Mouse (Mus musculus) thymus, adult 2 months (tissue): Measurements from ENCODE around the gene Prkd1. TPM values are rescaled to one million over a fixed set of nuclear protein-coding genes. Genes with fewer than 3 reads are reported as not detected.

ENCODE experiments used
- DNase-seq: peaks from one replicate; pipeline ENCODE4 v3.0.0; 2021
- H3K27ac ChIP-seq: fragments of 200-500 bp; 2 replicates; pipeline ENCODE4 v1.5.1; 2012; ENCODE audit warnings: low read length, control low read depth; ENCODE audit not compliant: control insufficient read depth, insufficient read depth
- H3K27me3 ChIP-seq: fragments of 200-500 bp; 2 replicates; pipeline ENCODE4 v1.6.1; 2012; ENCODE audit warnings: mild to moderate bottlenecking, low read length, moderate library complexity, mixed read lengths; ENCODE audit not compliant: control insufficient read depth, insufficient read depth
- H3K36me3 ChIP-seq: fragments of 200-500 bp; 2 replicates; pipeline ENCODE4 v1.6.1; 2012; ENCODE audit warnings: mild to moderate bottlenecking, low read length, moderate library complexity; ENCODE audit not compliant: control insufficient read depth, insufficient read depth
- H3K4me1 ChIP-seq: fragments of 200-500 bp; replicated peaks from 2 replicates; pipeline ENCODE4 v1.6.1; 2012; ENCODE audit warnings: low read length; ENCODE audit not compliant: control insufficient read depth, insufficient read depth
- H3K4me3 ChIP-seq: fragments of 200-500 bp; 2 replicates; pipeline ENCODE4 v1.5.1; 2012; ENCODE audit warnings: mild to moderate bottlenecking, low read length, control low read depth, moderate library complexity; ENCODE audit not compliant: control insufficient read depth, insufficient read depth
- CTCF ChIP-seq: fragments of 200-500 bp; IDR thresholded peaks from 2 replicates; pipeline ENCODE4 v1.5.1; 2012; ENCODE audit warnings: mild to moderate bottlenecking, control low read depth, low read length, moderate library complexity, borderline replicate concordance; ENCODE audit not compliant: control insufficient read depth, poor library complexity, insufficient read depth; ENCODE audit errors: extremely low read depth
- POLR2A ChIP-seq: fragments of 200-500 bp; IDR thresholded peaks from 2 replicates; pipeline ENCODE4 v1.6.1; 2012; ENCODE audit warnings: mild to moderate bottlenecking, low read length, control low read depth, moderate library complexity; ENCODE audit not compliant: control insufficient read depth, poor library complexity, insufficient read depth; ENCODE audit errors: extremely low read depth
- WGBS: fragments of 180-500 bp; shearing (Covaris S2); methylation state at CpG from one replicate; pipeline ENCODE4 v1.1.7; 2018; 5-methylcytosine and 5-hydroxymethylcytosine counted together
- polyA plus RNA-seq: library from polyadenylated mRNA; depleted of rRNA; stranded (reverse); fragments of >200 nt; gene quantifications from 2 replicates; pipeline ENCODE4 v1.2.3, GENCODE M21; 2012

The Prkd1 gene
- polyA plus RNA-seq, 1 experiment: 1.0 TPM

DNA sequence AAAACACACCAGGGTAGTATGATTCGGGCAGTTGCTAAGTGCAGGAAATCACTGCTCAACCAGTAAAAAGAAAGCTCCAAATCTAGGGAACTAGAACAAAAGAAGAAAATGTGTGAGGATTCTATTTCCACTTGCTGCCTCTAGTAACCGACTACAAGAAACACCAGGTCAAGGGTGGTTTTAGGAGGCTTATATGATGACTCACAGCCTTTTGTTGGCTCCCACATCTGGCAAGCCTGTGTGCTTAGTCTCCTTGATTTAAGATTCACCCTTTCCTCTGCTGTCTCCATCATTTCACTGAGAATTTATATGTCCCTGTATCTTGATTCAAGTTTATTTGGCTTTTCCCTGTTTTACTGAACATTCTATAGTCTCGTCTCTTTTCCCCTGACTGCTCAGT, 339.6 kb downstream of the Prkd1 start:
- H3K27me3 ChIP-seq: no peaks in the 10 kb centered on the region
- TF ChIP-seq CTCF (no peak), POLR2A (no peak)
- 68% methylated on average over 3 of the region's 3 CpGs for WGBS
- H3K36me3 ChIP-seq: no peaks in the 10 kb centered on the region
- no peak overlapping the region for H3K27ac ChIP-seq
- no peaks in the 10 kb centered on the region for H3K4me1 ChIP-seq
- no peak for DNase-seq
- H3K4me3 ChIP-seq: no peak overlapping the region

DNA sequence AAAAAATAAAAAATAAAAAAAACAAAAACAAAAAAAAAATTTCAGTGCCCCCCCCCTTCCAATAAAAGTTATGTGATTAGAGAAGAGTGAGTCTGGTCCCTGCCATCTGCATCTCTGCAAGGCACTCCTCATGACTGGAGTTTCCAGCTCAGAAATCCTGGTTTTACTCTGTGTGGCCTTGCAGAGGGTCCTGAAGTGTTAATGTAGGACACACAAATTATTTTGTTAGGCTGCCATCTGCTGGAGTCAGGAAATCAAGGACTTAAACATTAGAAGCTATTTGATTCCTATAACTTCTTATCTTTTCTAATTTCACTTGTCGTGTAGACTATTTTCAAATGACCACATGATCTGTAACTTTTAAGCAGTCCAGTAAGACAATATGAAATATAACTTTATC, 347.6 kb downstream of the Prkd1 start:
- Histone ChIP-seq H3K27ac (no peak overlapping the region), H3K27me3 (no peaks in the 10 kb centered on the region), H3K36me3 (no peaks in the 10 kb centered on the region), H3K4me1 (no peaks in the 10 kb centered on the region), H3K4me3 (no peak overlapping the region)
- no peak for TF ChIP-seq POLR2A
- TF ChIP-seq CTCF: no peak
- WGBS: 30% methylated on average over 1 of the region's 1 CpGs
- no peak for DNase-seq

- no peaks in the 10 kb centered on the region for H3K36me3 ChIP-seq
- TF ChIP-seq CTCF: no peak
- TF ChIP-seq POLR2A: no peak
- no peaks in the 10 kb centered on the region for H3K4me1 ChIP-seq
- no peak for DNase-seq
- no peak overlapping the region for H3K4me3 ChIP-seq
- no peaks in the 10 kb centered on the region for H3K27me3 ChIP-seq
- H3K27ac ChIP-seq: no peak overlapping the region
- 55% methylated on average over 2 of the region's 2 CpGs for WGBS
These were observed 352.8 kb downstream of the Prkd1 start for GRCm38 (mm10) chr12:50296067-50296466.

GRCm38 (mm10) chr12:50295549-50295948, 353.3 kb downstream of the Prkd1 start:
- 71% methylated on average over 2 of the region's 2 CpGs for WGBS
- H3K27ac ChIP-seq: no peak overlapping the region

GRCm38 (mm10) chr12:50292834-50293233, 356.1 kb downstream of the Prkd1 start:
- Histone ChIP-seq H3K36me3 (no peaks in the 10 kb centered on the region), H3K4me1 (no peaks in the 10 kb centered on the region), H3K27me3 (no peaks in the 10 kb centered on the region), H3K27ac (no peak overlapping the region), H3K4me3 (no peak overlapping the region)
- DNase-seq: no peak
- 64% methylated on average over 3 of the region's 3 CpGs for WGBS
- TF ChIP-seq CTCF (no peak), POLR2A (no peak)

More at GRCm38 (mm10) chr12:50295549-50295948, 353.3 kb downstream of the Prkd1 start:
- no peak overlapping the region for H3K4me3 ChIP-seq
- TF ChIP-seq POLR2A (no peak), CTCF (no peak)
- DNase-seq: no peak
- H3K4me1 ChIP-seq: no peaks in the 10 kb centered on the region
- H3K36me3 ChIP-seq: no peaks in the 10 kb centered on the region
- H3K27me3 ChIP-seq: no peaks in the 10 kb centered on the region
